Mouse (Mus musculus): ENCODE measurements around the gene Rps2. TPM values are rescaled to one million over a fixed set of nuclear protein-coding genes. Genes with fewer than 3 reads are reported as not detected.

Rps2 gene
- polyA plus RNA-seq, 1 experiment = 1,298 TPM

DNA sequence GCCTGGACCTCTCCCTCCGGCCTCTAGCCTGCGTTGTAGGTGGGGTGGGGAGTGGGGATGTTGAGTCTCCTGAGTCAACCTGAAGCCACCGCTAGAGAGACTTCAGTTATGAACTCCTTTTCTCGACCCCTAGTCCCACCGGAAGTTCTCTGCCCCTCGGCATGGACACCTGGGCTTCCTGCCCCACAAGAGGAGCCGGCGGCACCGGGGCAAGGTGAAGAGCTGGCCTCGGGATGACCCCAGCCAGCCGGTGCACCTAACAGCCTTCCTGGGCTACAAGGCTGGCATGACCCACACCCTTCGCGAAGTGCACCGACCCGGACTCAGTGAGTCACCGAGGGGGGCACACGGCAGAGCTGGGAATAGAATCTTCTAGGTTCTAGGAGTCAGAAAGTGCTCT lies 10.3 kb downstream of the Rps2 start:
- TF ChIP-seq CTCF (IDR thresholded peaks at IDR 0.05; ENCODE audit: borderline replicate concordance, insufficient read depth, low read length) (no peak), POLR2A (IDR thresholded peaks at IDR 0.05; ENCODE audit: low read depth, low read length) (no peak)
- Histone ChIP-seq H3K27ac (ENCODE audit: insufficient read depth, low read length) (no peak overlapping the region), H3K4me1 (ENCODE audit: control insufficient read depth, insufficient read depth, low read length) (no peaks in the 10 kb centered on the region)

DNA sequence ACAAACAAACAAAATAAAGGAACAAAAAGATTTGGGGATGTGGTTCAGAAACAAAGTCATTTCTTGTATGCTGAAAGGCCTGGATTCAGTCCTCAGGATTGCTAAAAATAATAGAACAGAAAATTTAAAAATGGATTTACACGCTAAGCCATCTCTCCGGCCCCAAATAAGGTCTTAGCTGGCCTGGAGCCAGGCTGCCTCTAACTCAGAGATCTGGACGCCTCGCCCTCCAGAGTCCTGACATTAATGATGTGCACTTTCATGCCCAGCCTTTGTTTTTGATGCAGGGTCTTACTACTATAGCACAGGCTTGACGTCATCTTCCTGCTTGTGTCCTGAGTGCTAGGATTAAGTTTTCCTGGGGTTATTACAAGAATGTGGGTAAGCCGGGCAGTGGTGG lies 11.2 kb downstream of the Rps2 start:
- no peak overlapping the region for H3K4me3 ChIP-seq (ENCODE audit: insufficient read depth, low read length)
- TF ChIP-seq POLR2A (IDR thresholded peaks at IDR 0.05; ENCODE audit: low read depth, low read length) (no peak), CTCF (IDR thresholded peaks at IDR 0.05; ENCODE audit: borderline replicate concordance, insufficient read depth, low read length) (no peak)
- H3K4me1 ChIP-seq (ENCODE audit: control insufficient read depth, insufficient read depth, low read length) = no peaks in the 10 kb centered on the region
- H3K27ac ChIP-seq (ENCODE audit: insufficient read depth, low read length) = no peak overlapping the region

More for the DNA sequence above, 10.3 kb downstream of the Rps2 start:
- no peak overlapping the region for H3K4me3 ChIP-seq (ENCODE audit: insufficient read depth, low read length)

DNA sequence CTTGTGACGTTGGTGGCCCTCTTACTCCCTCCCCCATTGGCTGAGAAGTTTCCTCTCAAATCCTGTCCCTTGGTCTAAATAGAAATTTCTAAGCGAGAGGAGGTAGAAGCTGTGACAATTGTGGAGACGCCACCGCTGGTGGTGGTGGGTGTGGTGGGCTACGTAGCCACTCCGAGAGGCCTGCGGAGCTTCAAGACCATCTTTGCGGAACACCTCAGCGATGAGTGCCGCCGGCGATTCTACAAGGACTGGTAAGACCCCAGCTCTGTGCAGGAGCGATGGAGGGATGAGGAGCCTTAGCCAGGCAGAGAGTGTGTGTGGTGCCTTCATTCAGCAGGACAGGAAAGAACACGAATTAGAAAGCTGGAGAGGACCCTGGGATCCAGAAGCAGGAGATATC lies 12.9 kb downstream of the Rps2 start:
- Histone ChIP-seq H3K27ac (ENCODE audit: insufficient read depth, low read length) (no peak overlapping the region), H3K4me1 (ENCODE audit: control insufficient read depth, insufficient read depth, low read length) (no peaks in the 10 kb centered on the region)

DNA sequence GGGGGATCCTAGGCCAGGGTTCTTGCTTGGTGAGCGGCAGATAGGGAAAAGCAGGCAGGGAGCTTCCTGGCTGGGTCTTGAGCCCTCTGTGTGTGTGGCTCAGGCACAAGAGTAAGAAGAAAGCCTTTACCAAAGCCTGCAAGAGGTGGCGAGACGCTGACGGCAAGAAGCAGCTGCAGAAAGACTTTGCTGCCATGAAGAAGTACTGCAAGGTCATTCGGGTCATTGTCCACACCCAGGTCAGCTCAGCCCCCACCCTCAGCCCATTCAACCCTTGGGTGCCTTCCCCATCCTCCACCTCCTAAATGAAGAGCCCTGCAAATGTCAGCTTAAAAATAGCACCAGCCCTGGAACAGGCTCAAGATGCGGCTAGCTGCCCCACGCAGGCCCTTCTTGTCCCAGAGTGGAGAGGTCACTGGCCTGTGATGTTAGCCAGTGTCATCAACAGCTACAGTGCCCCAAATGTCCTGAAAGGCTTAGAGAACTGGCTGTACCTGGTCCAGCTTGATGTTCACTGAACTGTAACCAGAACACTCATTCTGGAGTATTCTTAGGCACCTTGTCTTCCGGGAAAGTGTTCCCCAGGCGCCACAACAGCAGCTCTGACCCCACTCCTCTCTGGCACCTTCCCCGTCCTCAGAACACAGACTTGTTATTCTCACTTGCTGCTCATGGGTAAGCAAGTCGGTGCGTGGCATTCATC lies 14.5 kb downstream of the Rps2 start:
- TF ChIP-seq POLR2A (IDR thresholded peaks at IDR 0.05; ENCODE audit: low read depth, low read length) = no peak
- TF ChIP-seq CTCF (IDR thresholded peaks at IDR 0.05; ENCODE audit: borderline replicate concordance, insufficient read depth, low read length) = no peak
- Histone ChIP-seq H3K27ac (ENCODE audit: insufficient read depth, low read length) (no peak overlapping the region), H3K4me3 (ENCODE audit: insufficient read depth, low read length) (no peak overlapping the region), H3K4me1 (ENCODE audit: control insufficient read depth, insufficient read depth, low read length) (no peaks in the 10 kb centered on the region)

More for the DNA sequence above, 12.9 kb downstream of the Rps2 start:
- H3K4me3 ChIP-seq (ENCODE audit: insufficient read depth, low read length) = no peak overlapping the region
- TF ChIP-seq CTCF (IDR thresholded peaks at IDR 0.05; ENCODE audit: borderline replicate concordance, insufficient read depth, low read length) (no peak), POLR2A (IDR thresholded peaks at IDR 0.05; ENCODE audit: low read depth, low read length) (no peak)

- no peak overlapping the region for H3K27ac ChIP-seq (ENCODE audit: insufficient read depth, low read length)
- no peak overlapping the region for H3K4me3 ChIP-seq (ENCODE audit: insufficient read depth, low read length)
- TF ChIP-seq POLR2A (IDR thresholded peaks at IDR 0.05; ENCODE audit: low read depth, low read length) = no peak
- no peak for TF ChIP-seq CTCF (IDR thresholded peaks at IDR 0.05; ENCODE audit: borderline replicate concordance, insufficient read depth, low read length)
- H3K4me1 ChIP-seq (ENCODE audit: control insufficient read depth, insufficient read depth, low read length) = no peaks in the 10 kb centered on the region
These were observed 15.6 kb downstream of the Rps2 start for GRCm38 (mm10) chr17:24733434-24734050.

DNA sequence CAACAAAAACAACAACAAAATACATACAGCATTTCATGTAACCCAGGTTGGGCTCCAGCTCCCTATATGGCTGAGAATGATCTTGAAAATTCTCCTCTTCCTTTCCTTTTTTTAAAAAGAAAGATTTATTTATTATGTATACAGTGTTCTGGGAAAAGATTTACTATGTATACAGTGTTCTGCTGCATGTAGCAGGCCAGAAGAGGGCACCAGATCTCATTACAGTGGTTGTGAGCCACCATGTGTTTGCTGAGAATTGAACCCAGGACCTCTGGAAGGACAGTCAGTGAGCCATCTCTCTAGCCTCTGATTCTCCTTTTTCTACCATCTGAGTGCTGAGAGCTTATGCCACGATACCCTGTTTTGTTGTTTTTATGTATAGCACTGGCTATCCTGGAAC lies 16.6 kb downstream of the Rps2 start:
- Histone ChIP-seq H3K4me1 (ENCODE audit: control insufficient read depth, insufficient read depth, low read length) (no peaks in the 10 kb centered on the region), H3K27ac (ENCODE audit: insufficient read depth, low read length) (no peak overlapping the region), H3K4me3 (ENCODE audit: insufficient read depth, low read length) (no peak overlapping the region)
- no peak for TF ChIP-seq POLR2A (IDR thresholded peaks at IDR 0.05; ENCODE audit: low read depth, low read length)
- no peak for TF ChIP-seq CTCF (IDR thresholded peaks at IDR 0.05; ENCODE audit: borderline replicate concordance, insufficient read depth, low read length)

DNA sequence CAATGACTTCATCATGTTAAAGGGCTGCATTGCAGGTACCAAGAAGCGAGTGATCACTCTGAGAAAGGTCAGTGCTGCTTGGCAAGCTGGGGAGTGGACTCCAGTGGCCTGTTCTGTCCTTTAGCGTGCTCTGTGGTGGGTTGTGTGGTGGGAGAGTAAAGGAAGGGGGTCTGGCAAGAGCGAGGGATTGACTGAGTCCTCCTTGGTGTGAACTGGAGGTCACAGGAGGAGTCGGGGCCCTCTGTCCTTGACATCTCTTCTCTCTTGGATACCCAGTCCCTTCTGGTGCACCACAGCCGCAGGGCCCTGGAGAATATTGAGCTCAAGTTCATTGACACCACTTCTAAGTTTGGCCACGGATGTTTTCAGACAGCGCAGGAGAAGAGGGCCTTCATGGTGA lies 17.5 kb downstream of the Rps2 start:
- Histone ChIP-seq H3K27ac (ENCODE audit: insufficient read depth, low read length) (no peak overlapping the region), H3K4me3 (ENCODE audit: insufficient read depth, low read length) (no peak overlapping the region), H3K4me1 (ENCODE audit: control insufficient read depth, insufficient read depth, low read length) (no peaks in the 10 kb centered on the region)
- no peak for TF ChIP-seq CTCF (IDR thresholded peaks at IDR 0.05; ENCODE audit: borderline replicate concordance, insufficient read depth, low read length)
- no peak for TF ChIP-seq POLR2A (IDR thresholded peaks at IDR 0.05; ENCODE audit: low read depth, low read length)

GRCm38 (mm10) chr17:24736330-24737051 lies 18.6 kb downstream of the Rps2 start, which contains the start of gene Msrb1:
TSS of gene Msrb1 (plus strand) at chr17:24736642.
- TF ChIP-seq CTCF (IDR thresholded peaks at IDR 0.05; ENCODE audit: borderline replicate concordance, insufficient read depth, low read length) = no peak
- peak; percentile 99 for TF ChIP-seq POLR2A (IDR thresholded peaks at IDR 0.05; ENCODE audit: low read depth, low read length)
- peak within 1 kb of the TSS; percentile 7; the same call in 1 of the 2 replicates for H3K27ac ChIP-seq (ENCODE audit: insufficient read depth, low read length)
- no peaks in the 10 kb centered on the region for H3K4me1 ChIP-seq (ENCODE audit: control insufficient read depth, insufficient read depth, low read length)
- peak within 1 kb of the TSS; percentile 75 for H3K4me3 ChIP-seq (ENCODE audit: insufficient read depth, low read length)

- Histone ChIP-seq H3K4me1 (ENCODE audit: control insufficient read depth, insufficient read depth, low read length) (no peaks in the 10 kb centered on the region), H3K4me3 (ENCODE audit: insufficient read depth, low read length) (peak overlapping the region; percentile 75), H3K27ac (ENCODE audit: insufficient read depth, low read length) (no peak overlapping the region)
- TF ChIP-seq POLR2A (IDR thresholded peaks at IDR 0.05; ENCODE audit: low read depth, low read length) (peak; percentile 34; the same call in 1 of the 2 replicates), CTCF (IDR thresholded peaks at IDR 0.05; ENCODE audit: borderline replicate concordance, insufficient read depth, low read length) (no peak)
These were observed 19.4 kb downstream of the Rps2 start for GRCm38 (mm10) chr17:24737135-24737810.

Data from embryonic fibroblast, embryonic 13.5 days (primary cell).